Mouse (Mus musculus) MEL (cell line): ENCODE measurements at regions not wholly inside any gene's neighbourhood (a gene's known extent, or its start where the extent isn't known, plus 50 kb on each side); places are given as distances from the start of the nearest gene placed in this dataset.

ENCODE experiments used
- DNase-seq: peaks from one replicate; pipeline ENCODE4 v3.0.0; 2011; ENCODE audit warnings: low read depth, low spot score
- H3K27ac ChIP-seq: 2 replicates; pipeline ENCODE4 v1.5.1; 2012; ENCODE audit warnings: low read depth, mild to moderate bottlenecking, control low read depth, low read length, moderate library complexity; ENCODE audit not compliant: control insufficient read depth
- H3K27me3 ChIP-seq, 2 experiments: fragments of 150-350 bp in 1 of 2; sonication (generic) in 1 of 2; 2 replicates each; pipeline ENCODE4 v1.6.1; 2012; ENCODE audit warnings: low read length in 2 of 2, mild to moderate bottlenecking in 2 of 2, improper control_type of control experiment in 1 of 2, moderate library complexity in 1 of 2; ENCODE audit not compliant: insufficient read depth in 2 of 2, control insufficient read depth in 1 of 2
- H3K36me3 ChIP-seq, 2 experiments: 2 replicates each; pipeline ENCODE4 v1.6.1; 2012 to 2014; ENCODE audit warnings: low read length in 2 of 2, improper control_type of control experiment in 1 of 2, inconsistent platforms in 1 of 2, mild to moderate bottlenecking in 1 of 2; ENCODE audit not compliant: insufficient read depth in 2 of 2, control insufficient read depth in 1 of 2
- H3K4me1 ChIP-seq, 2 experiments: fragments of 150-350 bp in 1 of 2; sonication (generic) in 1 of 2; 2 replicates each; pipeline ENCODE4 v1.6.1; 2012; ENCODE audit warnings: low read length in 2 of 2, improper control_type of control experiment in 1 of 2, mild to moderate bottlenecking in 1 of 2; ENCODE audit not compliant: insufficient read depth in 2 of 2, control insufficient read depth in 1 of 2
- H3K4me3 ChIP-seq, 2 experiments: fragments of 150-350 bp in 1 of 2; sonication (generic) in 1 of 2; 2 replicates each; pipeline ENCODE4 v1.5.1; 2012; ENCODE audit warnings: low read depth in 2 of 2, low read length in 2 of 2, mild to moderate bottlenecking in 2 of 2, moderate library complexity in 2 of 2, control low read depth in 1 of 2, improper control_type of control experiment in 1 of 2; ENCODE audit not compliant: control insufficient read depth in 1 of 2, insufficient read depth in 1 of 2
- H3K79me2 ChIP-seq: 2 replicates; pipeline ENCODE4 v1.6.1; 2012; ENCODE audit warnings: mild to moderate bottlenecking, low read length, moderate library complexity; ENCODE audit not compliant: control insufficient read depth, poor library complexity, insufficient read depth
- H3K9ac ChIP-seq: 2 replicates; pipeline ENCODE4 v1.6.1; 2012; ENCODE audit warnings: low read depth, mild to moderate bottlenecking, control low read depth, low read length, moderate library complexity; ENCODE audit not compliant: control insufficient read depth, poor library complexity, severe bottlenecking
- H3K9me3 ChIP-seq: fragments of 150-350 bp; sonication (generic); replicated peaks from 2 replicates; pipeline ENCODE4 v1.6.1; 2012; ENCODE audit warnings: mild to moderate bottlenecking, low read length, improper control_type of control experiment, moderate library complexity; ENCODE audit not compliant: insufficient read depth
- BHLHE40 ChIP-seq: IDR thresholded peaks from 2 replicates; pipeline ENCODE4 v1.6.1; 2012; ENCODE audit warnings: low read depth, mild to moderate bottlenecking, inconsistent platforms, low read length, improper control_type of control experiment, borderline replicate concordance
- CHD1 ChIP-seq: IDR thresholded peaks from 2 replicates; pipeline ENCODE4 v1.6.1; 2012; ENCODE audit warnings: low read depth, mild to moderate bottlenecking, inconsistent platforms, low read length, improper control_type of control experiment
- CHD2 ChIP-seq: IDR thresholded peaks from 2 replicates; pipeline ENCODE4 v1.6.1; 2011; ENCODE audit warnings: low read length, improper control_type of control experiment
- ELF1 ChIP-seq: IDR thresholded peaks from 2 replicates; pipeline ENCODE4 v1.6.1; 2014; ENCODE audit warnings: low read depth, mild to moderate bottlenecking, inconsistent platforms, low read length, improper control_type of control experiment, moderate library complexity
- EP300 ChIP-seq, 2 experiments: IDR thresholded peaks; 2 replicates each; pipeline ENCODE4 v1.6.1; 2011; ENCODE audit warnings: improper control_type of control experiment in 2 of 2, low read length in 2 of 2, low read depth in 1 of 2, mild to moderate bottlenecking in 1 of 2
- ETS1 ChIP-seq: IDR thresholded peaks from 2 replicates; pipeline ENCODE4 v1.6.1; 2012; ENCODE audit warnings: low read depth, mild to moderate bottlenecking, inconsistent platforms, low read length, improper control_type of control experiment, moderate library complexity
- GABPA ChIP-seq: IDR thresholded peaks from 2 replicates; pipeline ENCODE4 v1.6.1; 2012; ENCODE audit warnings: low read depth, mild to moderate bottlenecking, inconsistent platforms, low read length, improper control_type of control experiment, moderate library complexity
- HCFC1 ChIP-seq: IDR thresholded peaks from 2 replicates; pipeline ENCODE4 v1.6.1; 2012; ENCODE audit warnings: low read depth, mild to moderate bottlenecking, inconsistent platforms, low read length, improper control_type of control experiment, moderate library complexity
- KAT2A ChIP-seq: conservative IDR thresholded peaks from 2 replicates; pipeline ENCODE4 v1.6.1; 2012; ENCODE audit warnings: low read depth, low read length, improper control_type of control experiment, inconsistent platforms
- MAFK ChIP-seq: IDR thresholded peaks from 2 replicates; pipeline ENCODE4 v1.6.1; 2011; ENCODE audit warnings: low read depth, mild to moderate bottlenecking, low read length, improper control_type of control experiment, borderline replicate concordance
- MAX ChIP-seq: IDR thresholded peaks from 2 replicates; pipeline ENCODE4 v1.6.1; 2011; ENCODE audit warnings: low read length, improper control_type of control experiment
- MAZ ChIP-seq: IDR thresholded peaks from 2 replicates; pipeline ENCODE4 v1.6.1; 2012; ENCODE audit warnings: low read depth, mild to moderate bottlenecking, inconsistent platforms, low read length, improper control_type of control experiment
- MXI1 ChIP-seq: IDR thresholded peaks from 2 replicates; pipeline ENCODE4 v1.6.1; 2011; ENCODE audit warnings: mild to moderate bottlenecking, low read depth, low read length, improper control_type of control experiment
- NRF1 ChIP-seq: IDR thresholded peaks from 2 replicates; pipeline ENCODE4 v1.6.1; 2014; ENCODE audit warnings: low read depth, mild to moderate bottlenecking, inconsistent platforms, low read length, improper control_type of control experiment, moderate library complexity; ENCODE audit not compliant: poor library complexity, insufficient read depth, severe bottlenecking
- POLR2AphosphoS2 ChIP-seq: IDR thresholded peaks from 2 replicates; pipeline ENCODE4 v1.6.1; 2011; ENCODE audit warnings: low read length, improper control_type of control experiment
- POLR2AphosphoS5 ChIP-seq: IDR thresholded peaks from 2 replicates; pipeline ENCODE4 v1.6.1; 2012; ENCODE audit warnings: low read depth, borderline replicate concordance, mild to moderate bottlenecking, inconsistent platforms, low read length, moderate library complexity, mixed read lengths
- RCOR1 ChIP-seq: IDR thresholded peaks from 2 replicates; pipeline ENCODE4 v1.6.1; 2012; ENCODE audit warnings: low read depth, mild to moderate bottlenecking, inconsistent platforms, low read length, improper control_type of control experiment
- SIN3A ChIP-seq: IDR thresholded peaks from 2 replicates; pipeline ENCODE4 v1.6.1; 2012; ENCODE audit warnings: low read length, improper control_type of control experiment, inconsistent platforms
- TBP ChIP-seq: IDR thresholded peaks from 2 replicates; pipeline ENCODE4 v1.8.0; 2011; ENCODE audit warnings: low read depth, low read length, improper control_type of control experiment
- TCF12 ChIP-seq: IDR thresholded peaks from 2 replicates; pipeline ENCODE4 v1.6.1; 2014; ENCODE audit warnings: low read depth, mild to moderate bottlenecking, inconsistent platforms, low read length, improper control_type of control experiment, moderate library complexity

DNA sequence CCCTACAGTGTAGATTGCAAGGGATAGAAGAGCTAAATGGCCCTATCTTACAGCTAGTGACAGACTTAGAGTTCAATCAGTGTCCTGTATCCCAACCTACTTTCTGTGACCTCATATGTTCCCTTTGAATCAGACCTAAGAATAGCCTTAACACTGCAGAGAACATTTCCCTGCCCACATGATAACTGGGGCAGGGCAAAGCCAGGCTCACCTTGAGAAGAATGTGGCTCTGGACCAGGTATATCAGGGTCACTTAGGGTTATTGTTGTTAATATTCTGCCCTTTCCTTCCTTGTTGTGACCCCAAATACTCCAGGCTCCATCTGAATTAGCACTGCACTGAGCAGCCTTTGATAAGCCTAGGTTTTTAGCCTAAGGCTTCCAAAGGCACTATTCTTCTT is 536.8 kb upstream of the Gm9747 start:
- Histone ChIP-seq H3K79me2 (no peaks in the 10 kb centered on the region), H3K27ac (no peak overlapping the region), H3K9ac (no peak overlapping the region), H3K36me3 (no peaks in the 10 kb centered on the region), H3K4me1 (no peaks in the 10 kb centered on the region), H3K9me3 (no peaks in the 10 kb centered on the region), H3K4me3 (no peak overlapping the region), H3K27me3 (no peaks in the 10 kb centered on the region)
- DNase-seq = no peak
- TF ChIP-seq MAX (no peak), TCF12 (no peak), NRF1 (no peak)

GRCm38 (mm10) chr1:81709169-81709568 is 523.7 kb upstream of the Gm9747 start:
- Histone ChIP-seq H3K36me3 (no peaks in the 10 kb centered on the region), H3K4me1 (no peaks in the 10 kb centered on the region), H3K9me3 (no peaks in the 10 kb centered on the region), H3K27ac (no peak overlapping the region), H3K9ac (no peak overlapping the region), H3K4me3 (no peak overlapping the region), H3K79me2 (no peaks in the 10 kb centered on the region), H3K27me3 (no peaks in the 10 kb centered on the region)
- no peak for DNase-seq
- TF ChIP-seq RCOR1 = no peak

- no peak overlapping the region for H3K27ac ChIP-seq
- no peaks in the 10 kb centered on the region for H3K79me2 ChIP-seq
- DNase-seq = no peak
- no peaks in the 10 kb centered on the region for H3K36me3 ChIP-seq
- H3K9ac ChIP-seq = no peak overlapping the region
- H3K9me3 ChIP-seq = no peaks in the 10 kb centered on the region
- no peak overlapping the region for H3K4me3 ChIP-seq
- H3K4me1 ChIP-seq = no peaks in the 10 kb centered on the region
- H3K27me3 ChIP-seq = no peaks in the 10 kb centered on the region
- no peak for TF ChIP-seq EP300 (IDR thresholded peaks at IDR 0.05; ENCODE audit: low read depth in 1 of 2, low read length in 2 of 2)
- TF ChIP-seq HCFC1 = no peak
- TF ChIP-seq MAFK = no peak
- no peak for TF ChIP-seq SIN3A
- TF ChIP-seq KAT2A = no peak
- no peak for TF ChIP-seq BHLHE40
- TF ChIP-seq POLR2AphosphoS2 = no peak
- no peak for TF ChIP-seq POLR2AphosphoS5
- no peak for TF ChIP-seq CHD1
- no peak for TF ChIP-seq ETS1
- TF ChIP-seq GABPA = no peak
- no peak for TF ChIP-seq CHD2
- no peak for TF ChIP-seq ELF1
- no peak for TF ChIP-seq TBP
- no peak for TF ChIP-seq NRF1
- no peak for TF ChIP-seq MXI1
- no peak for TF ChIP-seq MAZ
Observed at GRCm38 (mm10) chr1:81717091-81717490, 515.8 kb upstream of the Gm9747 start.
